Mouse (Mus musculus) neural tube, embryonic 15.5 days (tissue): ENCODE measurements around the gene Dnajb12. TPM values are rescaled to one million over a fixed set of nuclear protein-coding genes. Genes with fewer than 3 reads are reported as not detected.
"Not testable (repeated sequence)": the region's sequence is repeated elsewhere in the genome, so short reads cannot be mapped to it uniquely, and the experiment has no call there.

ENCODE experiments used
- ATAC-seq: fragments of 200-750 bp; cut with Nextera tagmentation; 2 replicates; pipeline ENCODE4 v1.8.0; 2017; ENCODE audit warnings: mild to moderate bottlenecking, moderate TSS enrichment, moderate library complexity; ENCODE audit not compliant: low FRiP score
- H3K27ac ChIP-seq: fragments of 300-500 bp; sonication (generic); replicated peaks from 2 replicates; pipeline ENCODE4 v1.5.1; 2015; ENCODE audit warnings: mild to moderate bottlenecking, inconsistent platforms
- H3K27me3 ChIP-seq: fragments of 300-500 bp; sonication (generic); replicated peaks from 2 replicates; pipeline ENCODE4 v1.6.1; 2015; ENCODE audit warnings: inconsistent platforms
- H3K36me3 ChIP-seq: fragments of 300-500 bp; sonication (generic); 2 replicates; pipeline ENCODE4 v1.6.1; 2015; ENCODE audit warnings: inconsistent platforms
- H3K4me1 ChIP-seq: fragments of 300-500 bp; sonication (generic); 2 replicates; pipeline ENCODE4 v1.6.1; 2015; ENCODE audit warnings: inconsistent platforms
- H3K4me2 ChIP-seq: fragments of 300-500 bp; sonication (generic); 2 replicates; pipeline ENCODE4 v1.6.1; 2015; ENCODE audit warnings: inconsistent platforms, mild to moderate bottlenecking, moderate library complexity
- H3K4me3 ChIP-seq: fragments of 300-500 bp; sonication (generic); replicated peaks from 2 replicates; pipeline ENCODE4 v1.5.1; 2015; ENCODE audit warnings: mild to moderate bottlenecking, inconsistent platforms
- H3K9ac ChIP-seq: fragments of 300-500 bp; sonication (generic); replicated peaks from 2 replicates; pipeline ENCODE4 v1.6.1; 2015; ENCODE audit warnings: mild to moderate bottlenecking, inconsistent platforms
- H3K9me3 ChIP-seq: fragments of 300-500 bp; sonication (generic); replicated peaks from 2 replicates; pipeline ENCODE4 v1.6.1; 2016; ENCODE audit warnings: inconsistent platforms
- WGBS: fragments of 180-500 bp; shearing (Covaris S2); methylation state at CpG from one replicate; pipeline ENCODE4 v1.1.7; 2015; ENCODE audit warnings: mixed read lengths; 5-methylcytosine and 5-hydroxymethylcytosine counted together
- polyA plus RNA-seq: library from polyadenylated mRNA; unstranded; fragments of >200 nt; fragmentation: Nextera tagmentation; extraction: Ambion mirVana; gene quantifications from 2 replicates; pipeline ENCODE4 v1.2.1, GENCODE M21; 2015

Gene Dnajb12
- polyA plus RNA-seq, 1 experiment from 2014 or later, result 17.2 TPM

- H3K4me1 ChIP-seq, result peaks cover 11% of the 10 kb centered on the region
- no peaks in the 10 kb centered on the region for H3K9me3 ChIP-seq
- no peaks in the 10 kb centered on the region for H3K36me3 ChIP-seq
- WGBS, result 88% methylated on average over 7 of the region's 7 CpGs
- no peaks in the 10 kb centered on the region for H3K27me3 ChIP-seq
- no peak overlapping the region for H3K9ac ChIP-seq
- H3K4me2 ChIP-seq, result no peak overlapping the region
- H3K4me3 ChIP-seq, result no peak overlapping the region
- ATAC-seq, result no peak
- no peak overlapping the region for H3K27ac ChIP-seq
Measured at GRCm38 (mm10) chr10:59849371-59849770, 30.0 kb upstream of the Dnajb12 start.

- Histone ChIP-seq H3K27me3 (no peaks in the 10 kb centered on the region), H3K4me3 (no peak overlapping the region), H3K9me3 (no peaks in the 10 kb centered on the region), H3K27ac (no peak overlapping the region), H3K9ac (no peak overlapping the region), H3K36me3 (no peaks in the 10 kb centered on the region), H3K4me1 (peaks cover 13% of the 10 kb centered on the region; the same call in 1 of the 2 replicates), H3K4me2 (no peak overlapping the region)
- WGBS, result 73% methylated on average over 5 of the region's 5 CpGs
- no peak for ATAC-seq
Measured at GRCm38 (mm10) chr10:59857157-59857556, 22.2 kb upstream of the Dnajb12 start.

- no peak for ATAC-seq
- 78% methylated on average over 9 of the region's 9 CpGs for WGBS
Measured at GRCm38 (mm10) chr10:59860684-59861083, 18.7 kb upstream of the Dnajb12 start.

GRCm38 (mm10) chr10:59861201-59861600, 18.2 kb upstream of the Dnajb12 start:
- Histone ChIP-seq H3K4me1 (peaks cover 30% of the 10 kb centered on the region), H3K36me3 (no peaks in the 10 kb centered on the region), H3K27ac (no peak overlapping the region), H3K9ac (no peak overlapping the region), H3K9me3 (no peaks in the 10 kb centered on the region), H3K4me2 (no peak overlapping the region), H3K27me3 (no peaks in the 10 kb centered on the region), H3K4me3 (no peak overlapping the region)
- ATAC-seq, result no peak
- WGBS, result 84% methylated on average over 10 of the region's 10 CpGs

More at GRCm38 (mm10) chr10:59860684-59861083, 18.7 kb upstream of the Dnajb12 start:
- Histone ChIP-seq H3K4me1 (peaks cover 30% of the 10 kb centered on the region), H3K9me3 (no peaks in the 10 kb centered on the region), H3K4me2 (no peak overlapping the region), H3K27ac (no peak overlapping the region), H3K4me3 (no peak overlapping the region), H3K36me3 (no peaks in the 10 kb centered on the region), H3K9ac (no peak overlapping the region), H3K27me3 (no peaks in the 10 kb centered on the region)

- Histone ChIP-seq H3K27ac (no peak overlapping the region), H3K9ac (no peak overlapping the region), H3K36me3 (no peaks in the 10 kb centered on the region), H3K4me1 (peaks cover 30% of the 10 kb centered on the region), H3K4me2 (no peak overlapping the region), H3K27me3 (no peaks in the 10 kb centered on the region), H3K4me3 (no peak overlapping the region), H3K9me3 (no peaks in the 10 kb centered on the region)
- 91% methylated on average over 6 of the region's 6 CpGs for WGBS
- ATAC-seq, result no peak
Measured at GRCm38 (mm10) chr10:59862816-59863440, 16.4 kb upstream of the Dnajb12 start.

- peaks cover 28% of the 10 kb centered on the region for H3K4me1 ChIP-seq
- 38% methylated on average over 4 of the region's 4 CpGs for WGBS
- H3K4me2 ChIP-seq, result no peak overlapping the region
- ATAC-seq, result no peak
- no peaks in the 10 kb centered on the region for H3K27me3 ChIP-seq
- H3K4me3 ChIP-seq, result no peak overlapping the region
- H3K9ac ChIP-seq, result no peak overlapping the region
- peak overlapping the region; percentile 4; the same call in 1 of the 2 replicates for H3K27ac ChIP-seq
- no peaks in the 10 kb centered on the region for H3K36me3 ChIP-seq
- no peaks in the 10 kb centered on the region for H3K9me3 ChIP-seq
Measured at GRCm38 (mm10) chr10:59863620-59864019, 15.7 kb upstream of the Dnajb12 start.

- no peak overlapping the region for H3K4me3 ChIP-seq
- no peak overlapping the region for H3K4me2 ChIP-seq
- peaks cover 20% of the 10 kb centered on the region for H3K4me1 ChIP-seq
- no peaks in the 10 kb centered on the region for H3K9me3 ChIP-seq
- WGBS, result 65% methylated on average over 19 of the region's 19 CpGs
- no peaks in the 10 kb centered on the region for H3K27me3 ChIP-seq
- H3K36me3 ChIP-seq, result no peaks in the 10 kb centered on the region
- H3K27ac ChIP-seq, result no peak overlapping the region
- H3K9ac ChIP-seq, result no peak overlapping the region
- ATAC-seq, result no peak
Measured at GRCm38 (mm10) chr10:59864232-59864875, 15.0 kb upstream of the Dnajb12 start.

- Histone ChIP-seq H3K4me3 (no peak overlapping the region), H3K36me3 (no peaks in the 10 kb centered on the region), H3K4me1 (peaks cover 17% of the 10 kb centered on the region), H3K27me3 (no peaks in the 10 kb centered on the region), H3K4me2 (no peak overlapping the region), H3K9ac (no peak overlapping the region), H3K9me3 (no peaks in the 10 kb centered on the region), H3K27ac (no peak overlapping the region)
- peak; percentile 79; the same call in 1 of the 2 replicates for ATAC-seq
- 40% methylated on average over 13 of the region's 13 CpGs for WGBS
Measured at GRCm38 (mm10) chr10:59864884-59865726, 14.3 kb upstream of the Dnajb12 start.

GRCm38 (mm10) chr10:59868266-59868665, 11.1 kb upstream of the Dnajb12 start:
- no peak overlapping the region for H3K9ac ChIP-seq
- 53% methylated on average over 11 of the region's 11 CpGs for WGBS
- no peaks in the 10 kb centered on the region for H3K9me3 ChIP-seq
- no peaks in the 10 kb centered on the region for H3K27me3 ChIP-seq
- peaks cover 15% of the 10 kb centered on the region for H3K4me1 ChIP-seq
- no peak overlapping the region for H3K27ac ChIP-seq
- no peak for ATAC-seq
- no peaks in the 10 kb centered on the region for H3K36me3 ChIP-seq
- H3K4me3 ChIP-seq, result no peak overlapping the region
- no peak overlapping the region for H3K4me2 ChIP-seq

- Histone ChIP-seq H3K27ac (no peak overlapping the region), H3K36me3 (no peaks in the 10 kb centered on the region), H3K4me2 (no peak overlapping the region), H3K9me3 (no peaks in the 10 kb centered on the region), H3K4me3 (no peak overlapping the region), H3K4me1 (0 out of 2 replicates have a peak, but pooled peaks cover under 1% of the 10 kb centered on the region), H3K9ac (no peak overlapping the region), H3K27me3 (no peaks in the 10 kb centered on the region)
- no peak for ATAC-seq
- 92% methylated on average over 6 of the region's 6 CpGs for WGBS
Measured at GRCm38 (mm10) chr10:59870038-59870437, 9.3 kb upstream of the Dnajb12 start.

GRCm38 (mm10) chr10:59872651-59873050, 6.7 kb upstream of the Dnajb12 start:
- H3K36me3 ChIP-seq, H3K9ac ChIP-seq, H3K27me3 ChIP-seq, H3K4me3 ChIP-seq, ATAC-seq, H3K9me3 ChIP-seq, H3K4me2 ChIP-seq, H3K27ac ChIP-seq, H3K4me1 ChIP-seq: not testable (repeated sequence)
- WGBS, result 91% methylated on average over 4 of the region's 4 CpGs
